ENCODE assay signal across 14 mouse cellular contexts in genomic region chr6:127143124-127143520, GRCm38 (mm10). TPM values are rescaled to one million over a fixed set of nuclear protein-coding genes. Genes with fewer than 3 reads are reported as not detected.
A peak's percentile ranks its signal among the peaks of the same experiment; 100 is the strongest.
DNase-seq lines count a peak whose midpoint lies in the region; ATAC-seq lines count a peak whose summit lies in the region.
"Had no signal": no experiment of that assay in that cellular context is flagged by ENCODE, and none has a peak within 500 bp of the region (broad histone marks: within the 10 kb centered on the region; RNA-seq: fewer than 3 reads in every experiment).

No protein-coding gene starts in this region.

- H3K27ac ChIP-seq in midbrain, embryonic 10.5 days (replicated peaks), result peak overlapping the region; percentile 61
- no peak overlapping the region for H3K27ac ChIP-seq in midbrain, embryonic 15.5 days
- H3K27ac ChIP-seq in embryonic facial prominence, embryonic 13.5 days, result peak overlapping the region; percentile 22; the same call in 1 of the 2 replicates
- H3K27ac ChIP-seq in limb, embryonic 12.5 days, result peak overlapping the region; percentile 45

- H3K9ac ChIP-seq in midbrain, embryonic 15.5 days, result no peak overlapping the region
- peak overlapping the region; percentile 46; the same call in 1 of the 2 replicates for H3K9ac ChIP-seq in embryonic facial prominence, embryonic 13.5 days
- H3K9ac ChIP-seq in limb, embryonic 12.5 days (replicated peaks), result no peak overlapping the region

- H3K27me3 ChIP-seq in midbrain, embryonic 10.5 days (ENCODE audit: low read depth, poor library complexity, severe bottlenecking), result no peaks in the 10 kb centered on the region
- no peaks in the 10 kb centered on the region for H3K27me3 ChIP-seq in midbrain, embryonic 15.5 days (replicated peaks)
- H3K27me3 ChIP-seq in embryonic facial prominence, embryonic 13.5 days, result no peaks in the 10 kb centered on the region
- no peaks in the 10 kb centered on the region for H3K27me3 ChIP-seq in limb, embryonic 12.5 days

- no peaks in the 10 kb centered on the region for H3K9me3 ChIP-seq in midbrain, embryonic 10.5 days (replicated peaks)
- no peaks in the 10 kb centered on the region for H3K9me3 ChIP-seq in midbrain, embryonic 15.5 days
- no peaks in the 10 kb centered on the region for H3K9me3 ChIP-seq in embryonic facial prominence, embryonic 13.5 days
- no peaks in the 10 kb centered on the region for H3K9me3 ChIP-seq in limb, embryonic 12.5 days

- H3K4me1 ChIP-seq in midbrain, embryonic 10.5 days, result peaks cover 65% of the 10 kb centered on the region
- no peaks in the 10 kb centered on the region for H3K4me1 ChIP-seq in midbrain, embryonic 15.5 days
- peaks cover 44% of the 10 kb centered on the region for H3K4me1 ChIP-seq in embryonic facial prominence, embryonic 13.5 days
- H3K4me1 ChIP-seq in limb, embryonic 12.5 days (replicated peaks), result peaks cover 53% of the 10 kb centered on the region

- no peak overlapping the region for H3K4me2 ChIP-seq in midbrain, embryonic 15.5 days
- H3K4me2 ChIP-seq in embryonic facial prominence, embryonic 13.5 days, result no peak overlapping the region
- no peak overlapping the region for H3K4me2 ChIP-seq in limb, embryonic 12.5 days

- WGBS in midbrain, embryonic 10.5 days, result 84% methylated on average over 10 of the region's 10 CpGs
- WGBS in midbrain, embryonic 15.5 days, result 76% methylated on average over 10 of the region's 10 CpGs
- WGBS in embryonic facial prominence, embryonic 13.5 days, result 80% methylated on average over 10 of the region's 10 CpGs
- 83% methylated on average over 10 of the region's 10 CpGs for WGBS in limb, embryonic 12.5 days

- no peak for ATAC-seq in midbrain, embryonic 15.5 days (replicated peaks)
- ATAC-seq in embryonic facial prominence, embryonic 13.5 days (ENCODE audit: insufficient number of reproducible peaks, insufficient read depth, low FRiP score, low TSS enrichment, low read depth), result no peak
- ATAC-seq in limb, embryonic 12.5 days (ENCODE audit: insufficient number of reproducible peaks, insufficient read depth, low FRiP score, low TSS enrichment, low read depth), result no peak
- peak; percentile 42 for ATAC-seq in megakaryocyte, adult 5-6 weeks (ENCODE audit: poor library complexity, severe bottlenecking)

- peak overlapping the region; percentile 17; the same call in 1 of the 2 replicates for H3K4me3 ChIP-seq in midbrain, embryonic 10.5 days
- H3K4me3 ChIP-seq in midbrain, embryonic 15.5 days, result no peak overlapping the region
- H3K4me3 ChIP-seq in embryonic facial prominence, embryonic 13.5 days, result no peak overlapping the region
- H3K4me3 ChIP-seq in limb, embryonic 12.5 days (replicated peaks), result no peak overlapping the region

- no peak for DNase-seq in midbrain, embryonic 10.5 days (ENCODE audit: low spot score)
- no peak for DNase-seq in ovary, adult 18-20 months (ENCODE audit: low spot score)
- DNase-seq in adrenal gland, adult 18-20 months (ENCODE audit: low spot score in 2 of 2), result no peak
- DNase-seq in heart, postnatal 4 days, result no peak
- DNase-seq: adrenal gland, adult 8-10 months; cerebellum, adult 11-12 months; gastrocnemius, postnatal 25 days; heart, postnatal 14 days; layer of hippocampus, postnatal 36 days; thymus, postnatal 4 days had no signal

- H3K36me3 ChIP-seq in midbrain, embryonic 10.5 days, result peaks cover 97% of the 10 kb centered on the region
- no peaks in the 10 kb centered on the region for H3K36me3 ChIP-seq in midbrain, embryonic 15.5 days (replicated peaks)
- peaks cover 77% of the 10 kb centered on the region for H3K36me3 ChIP-seq in embryonic facial prominence, embryonic 13.5 days
- peaks cover 86% of the 10 kb centered on the region for H3K36me3 ChIP-seq in limb, embryonic 12.5 days

RNA-seq across cellular contexts. Expression of gene Ccnd2, which starts 8.9 kb away (rescaled TPM):
- polyA plus RNA-seq in midbrain, embryonic 10.5 days (2016; fragmentation: Nextera tagmentation; extraction: Ambion mirVana), result 1,714 and 1,799 TPM in 2 replicates
- 320 and 370 TPM in 2 replicates for polyA plus RNA-seq in midbrain, embryonic 15.5 days (2015; fragmentation: Nextera tagmentation; extraction: Ambion mirVana)
- polyA plus RNA-seq in embryonic facial prominence, embryonic 13.5 days (2015; fragmentation: Nextera tagmentation; extraction: Ambion mirVana), result 1,075 and 1,213 TPM in 2 replicates
- 1,264 and 1,267 TPM in 2 replicates for polyA plus RNA-seq in limb, embryonic 12.5 days (2016; fragmentation: Nextera tagmentation; extraction: Ambion mirVana)
- 7.9 and 19.1 TPM in 2 replicates for total RNA-seq in megakaryocyte, adult 5-6 weeks (2015)
- 3.6 and 5.4 TPM in 2 replicates for total RNA-seq in megakaryocyte, adult 5-6 weeks (2017)
- total RNA-seq in adrenal gland, adult 18-20 months (2021), result 100 to 1,000 TPM; 471 to 478 TPM
- total RNA-seq in heart, postnatal 4 days (2021), result 100 to 1,000 TPM; 282 to 291 TPM

RNA-seq across cellular contexts. Expression of gene Tigar, which starts 33.8 kb away (rescaled TPM):
- 6.8 and 8.7 TPM in 2 replicates for polyA plus RNA-seq in midbrain, embryonic 10.5 days (2016; fragmentation: Nextera tagmentation; extraction: Ambion mirVana)
- 6.5 and 7.1 TPM in 2 replicates for polyA plus RNA-seq in midbrain, embryonic 15.5 days (2015; fragmentation: Nextera tagmentation; extraction: Ambion mirVana)
- polyA plus RNA-seq in embryonic facial prominence, embryonic 13.5 days (2015; fragmentation: Nextera tagmentation; extraction: Ambion mirVana), result 2.1 and 4.3 TPM in 2 replicates
- 3.7 and 5.0 TPM in 2 replicates for polyA plus RNA-seq in limb, embryonic 12.5 days (2016; fragmentation: Nextera tagmentation; extraction: Ambion mirVana)
- total RNA-seq in megakaryocyte, adult 5-6 weeks (2015), result 4.0 and 4.7 TPM in 2 replicates
- total RNA-seq in megakaryocyte, adult 5-6 weeks (2017), result 4.7 and 5.0 TPM in 2 replicates
- 10 to 100 TPM; 16.5 to 21.9 TPM for total RNA-seq in adrenal gland, adult 18-20 months (2021)
- 10 to 100 TPM; 29.4 to 32.9 TPM for total RNA-seq in heart, postnatal 4 days (2021)
